Mouse (Mus musculus) erythroblast, embryonic 14.5 days (primary cell): ENCODE results near the gene Kif27. TPM values are rescaled to one million over a fixed set of nuclear protein-coding genes. Genes with fewer than 3 reads are reported as not detected.

Experiments used
- H3K27me3 ChIP-seq: 2 replicates; pipeline ENCODE4 v1.6.1; 2012; ENCODE audit warnings: inconsistent platforms; ENCODE audit not compliant: control insufficient read depth
- H3K36me3 ChIP-seq: 2 replicates; pipeline ENCODE4 v1.6.1; 2012; ENCODE audit warnings: mild to moderate bottlenecking, inconsistent platforms; ENCODE audit not compliant: control insufficient read depth
- H3K4me1 ChIP-seq: 2 replicates; pipeline ENCODE4 v1.6.1; 2012; ENCODE audit warnings: inconsistent platforms; ENCODE audit not compliant: control insufficient read depth
- H3K4me3 ChIP-seq: replicated peaks from 2 replicates; pipeline ENCODE3; 2012; ENCODE audit warnings: moderate library complexity, mild to moderate bottlenecking, inconsistent platforms
- H3K9me3 ChIP-seq: 2 replicates; pipeline ENCODE4 v1.6.1; 2012; ENCODE audit warnings: low read length, inconsistent platforms, mixed read lengths; ENCODE audit not compliant: control insufficient read depth
- GATA1 ChIP-seq: IDR thresholded peaks from 2 replicates; pipeline ENCODE4 v1.6.1; 2012; ENCODE audit warnings: low read length, inconsistent platforms, mixed read lengths
- TAL1 ChIP-seq: IDR thresholded peaks from 3 replicates; pipeline ENCODE4 v1.6.1; 2012; ENCODE audit warnings: low read length, inconsistent platforms, mixed read lengths
- polyA plus RNA-seq: library from polyadenylated mRNA; stranded (reverse); fragments of >175 nt; gene quantifications from 2 replicates; pipeline ENCODE4 v1.2.3, GENCODE M21; 2012

The Kif27 gene
- polyA plus RNA-seq, 1 experiment: 0.01 TPM

DNA sequence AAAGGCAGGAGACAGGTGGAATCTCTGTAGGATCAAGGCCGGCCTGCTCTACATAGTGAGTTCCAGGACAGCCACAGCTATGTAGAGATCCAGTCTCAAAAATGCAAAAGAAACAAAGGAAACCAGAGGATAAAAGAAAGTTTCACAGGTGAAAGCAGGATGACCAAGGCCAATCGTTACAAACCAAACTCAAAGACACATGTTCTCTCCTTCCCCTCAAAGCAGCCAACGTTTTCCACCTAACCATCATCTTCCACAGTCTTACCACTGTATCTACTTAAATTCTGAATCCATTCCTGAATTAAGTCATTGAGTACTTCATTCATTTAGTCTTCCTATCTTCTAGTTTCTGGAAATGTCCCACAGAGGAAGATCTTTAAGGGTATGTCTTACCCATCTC lies 29.5 kb upstream of the Kif27 start:
- peaks cover 29% of the 10 kb centered on the region for H3K4me1 ChIP-seq
- no peaks in the 10 kb centered on the region for H3K27me3 ChIP-seq
- no peaks in the 10 kb centered on the region for H3K9me3 ChIP-seq
- no peak overlapping the region for H3K4me3 ChIP-seq
- TF ChIP-seq TAL1 (no peak), GATA1 (no peak)
- peaks cover 50% of the 10 kb centered on the region for H3K36me3 ChIP-seq

DNA sequence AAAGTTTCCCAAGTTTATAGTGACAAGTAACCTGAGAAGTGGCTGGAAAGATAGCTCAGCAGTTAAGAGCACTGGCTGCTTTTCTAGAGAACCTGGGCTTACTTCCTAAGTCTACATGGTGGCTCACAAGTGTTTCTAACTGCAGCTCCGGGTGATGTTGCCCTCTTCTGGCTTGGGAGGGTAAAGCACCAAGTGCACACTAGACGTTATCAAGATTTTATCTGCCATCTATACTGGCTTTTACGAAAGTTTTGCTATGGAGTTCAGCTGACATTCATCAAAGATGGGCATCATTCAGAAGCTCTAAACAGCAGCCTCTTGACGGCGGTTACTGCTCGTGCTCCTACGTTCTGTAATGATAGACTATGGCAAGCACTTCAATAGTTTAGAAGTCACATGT lies 29.0 kb upstream of the Kif27 start:
- H3K36me3 ChIP-seq: peaks cover 49% of the 10 kb centered on the region
- no peak overlapping the region for H3K4me3 ChIP-seq

DNA sequence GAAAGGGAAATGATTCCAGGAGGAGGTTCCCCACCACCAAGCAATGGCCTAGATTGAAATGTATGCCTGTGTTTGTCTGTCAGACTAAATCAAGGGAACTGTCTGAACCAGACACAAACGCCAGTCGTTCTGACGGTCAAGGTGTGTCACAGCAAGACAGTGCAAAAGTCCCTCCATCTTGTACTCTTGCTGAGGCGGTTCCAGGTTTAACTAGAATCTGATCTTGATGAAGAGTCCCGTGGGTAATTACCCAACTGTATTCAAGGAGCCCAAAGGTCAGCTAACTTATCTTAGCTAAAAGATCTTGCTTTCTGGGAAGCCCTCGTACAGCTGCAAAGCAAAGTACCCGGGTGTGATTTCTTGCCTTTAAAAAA lies 26.6 kb upstream of the Kif27 start:
- Histone ChIP-seq H3K36me3 (peaks cover 50% of the 10 kb centered on the region), H3K27me3 (no peaks in the 10 kb centered on the region; the same call in 1 of the 2 replicates), H3K9me3 (peaks cover 21% of the 10 kb centered on the region), H3K4me3 (peak overlapping the region; percentile 78), H3K4me1 (peaks cover 29% of the 10 kb centered on the region)
- TF ChIP-seq TAL1: no peak
- TF ChIP-seq GATA1: no peak

More for the DNA sequence above, 29.0 kb upstream of the Kif27 start:
- Histone ChIP-seq H3K27me3 (no peaks in the 10 kb centered on the region), H3K4me1 (peaks cover 29% of the 10 kb centered on the region), H3K9me3 (no peaks in the 10 kb centered on the region)
- TF ChIP-seq TAL1 (no peak), GATA1 (peak; percentile 65)

DNA sequence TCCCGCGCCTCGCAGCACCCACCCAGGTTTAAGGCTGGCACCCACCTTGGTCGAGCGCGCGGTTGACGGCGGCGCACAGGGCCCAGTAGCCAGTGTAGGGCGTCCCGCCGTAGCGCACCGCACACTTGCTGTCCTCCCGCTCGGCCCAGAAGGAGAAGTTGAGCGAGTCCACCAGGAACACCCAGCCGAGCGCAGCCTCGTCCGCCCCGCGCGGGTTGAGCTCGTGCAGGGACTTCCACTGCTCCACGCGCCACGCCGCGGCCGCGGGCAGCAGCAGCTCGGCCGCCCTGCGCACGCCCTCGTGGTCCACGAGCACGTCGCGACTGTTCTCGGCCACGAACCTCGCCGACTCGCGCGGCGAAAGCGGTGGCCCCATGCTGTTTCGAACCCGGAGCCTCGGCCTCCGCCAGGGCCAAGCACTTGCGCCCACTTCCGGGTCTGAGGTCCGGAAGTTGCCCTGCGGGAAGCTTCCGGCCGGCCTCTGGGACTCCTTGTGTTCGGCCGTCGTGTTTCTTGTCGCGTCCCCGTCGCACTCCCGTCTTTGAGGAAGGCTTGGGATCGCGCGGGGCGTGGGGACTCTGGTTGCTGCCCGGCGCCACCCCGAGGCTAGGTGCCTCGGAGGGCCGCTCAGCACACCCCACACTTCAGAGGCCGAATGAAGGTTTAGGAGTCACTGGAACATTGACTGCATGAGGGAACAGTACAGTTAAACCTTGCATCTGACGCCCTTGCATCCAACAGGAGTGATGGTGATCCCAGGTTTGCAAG lies 26.0 kb upstream of the Kif27 start, which contains the start of gene 2210016F16Rik:
Gene 2210016F16Rik (minus strand): TSS at position 447 of the 768 bp plus-strand sequence.
- TF ChIP-seq TAL1 (no peak), GATA1 (no peak)
- Histone ChIP-seq H3K36me3 (peaks cover 50% of the 10 kb centered on the region), H3K9me3 (peaks cover 27% of the 10 kb centered on the region), H3K27me3 (no peaks in the 10 kb centered on the region; the same call in 1 of the 2 replicates), H3K4me1 (peaks cover 29% of the 10 kb centered on the region), H3K4me3 (peak within 1 kb of the TSS; percentile 78)

DNA sequence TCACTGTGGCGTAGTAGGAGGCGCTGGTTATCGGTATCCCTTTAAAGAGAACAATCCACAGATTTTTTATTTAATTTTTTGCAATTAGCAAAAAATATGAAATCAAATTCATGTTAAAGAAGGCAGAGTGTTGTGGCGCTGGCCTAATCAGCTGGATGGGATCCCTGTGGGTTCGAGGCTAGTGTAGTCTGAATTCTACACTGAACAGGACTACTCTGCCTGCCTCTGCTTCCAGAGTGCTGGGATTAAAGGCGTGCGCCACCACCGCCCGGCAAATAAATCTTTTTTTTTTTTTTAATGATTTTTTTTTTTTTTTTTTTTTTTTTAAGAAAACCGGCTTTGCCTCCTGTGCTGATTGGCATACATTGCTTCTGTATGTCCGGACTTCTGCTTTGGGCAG lies 25.4 kb upstream of the Kif27 start:
- Histone ChIP-seq H3K27me3 (no peaks in the 10 kb centered on the region; the same call in 1 of the 2 replicates), H3K4me1 (peaks cover 29% of the 10 kb centered on the region), H3K4me3 (peak overlapping the region; percentile 78), H3K36me3 (peaks cover 47% of the 10 kb centered on the region), H3K9me3 (peaks cover 32% of the 10 kb centered on the region)
- TF ChIP-seq GATA1 (no peak), TAL1 (no peak)

DNA sequence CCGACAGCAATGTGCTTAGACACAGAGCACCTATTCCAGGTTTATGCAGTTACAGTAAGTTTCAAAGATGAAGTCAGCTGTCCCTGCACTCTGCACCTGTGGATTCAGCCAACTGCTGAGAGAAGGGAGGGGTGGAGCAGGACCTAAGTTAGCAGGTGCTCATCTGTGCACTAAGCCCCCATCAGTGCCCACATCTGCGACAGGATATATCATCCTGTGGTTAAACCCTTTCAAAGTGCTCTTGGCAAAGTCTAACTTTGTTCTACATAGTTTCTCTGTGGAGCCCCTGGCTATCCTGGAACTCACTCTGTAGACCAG lies 14.2 kb upstream of the Kif27 start:
- no peaks in the 10 kb centered on the region for H3K4me1 ChIP-seq
- TF ChIP-seq GATA1: no peak
- TF ChIP-seq TAL1: no peak
- no peaks in the 10 kb centered on the region for H3K36me3 ChIP-seq
- H3K27me3 ChIP-seq: 0 out of 2 replicates have a peak, but pooled peaks cover 3% of the 10 kb centered on the region
- H3K9me3 ChIP-seq: peaks cover 32% of the 10 kb centered on the region
- H3K4me3 ChIP-seq: no peak overlapping the region

DNA sequence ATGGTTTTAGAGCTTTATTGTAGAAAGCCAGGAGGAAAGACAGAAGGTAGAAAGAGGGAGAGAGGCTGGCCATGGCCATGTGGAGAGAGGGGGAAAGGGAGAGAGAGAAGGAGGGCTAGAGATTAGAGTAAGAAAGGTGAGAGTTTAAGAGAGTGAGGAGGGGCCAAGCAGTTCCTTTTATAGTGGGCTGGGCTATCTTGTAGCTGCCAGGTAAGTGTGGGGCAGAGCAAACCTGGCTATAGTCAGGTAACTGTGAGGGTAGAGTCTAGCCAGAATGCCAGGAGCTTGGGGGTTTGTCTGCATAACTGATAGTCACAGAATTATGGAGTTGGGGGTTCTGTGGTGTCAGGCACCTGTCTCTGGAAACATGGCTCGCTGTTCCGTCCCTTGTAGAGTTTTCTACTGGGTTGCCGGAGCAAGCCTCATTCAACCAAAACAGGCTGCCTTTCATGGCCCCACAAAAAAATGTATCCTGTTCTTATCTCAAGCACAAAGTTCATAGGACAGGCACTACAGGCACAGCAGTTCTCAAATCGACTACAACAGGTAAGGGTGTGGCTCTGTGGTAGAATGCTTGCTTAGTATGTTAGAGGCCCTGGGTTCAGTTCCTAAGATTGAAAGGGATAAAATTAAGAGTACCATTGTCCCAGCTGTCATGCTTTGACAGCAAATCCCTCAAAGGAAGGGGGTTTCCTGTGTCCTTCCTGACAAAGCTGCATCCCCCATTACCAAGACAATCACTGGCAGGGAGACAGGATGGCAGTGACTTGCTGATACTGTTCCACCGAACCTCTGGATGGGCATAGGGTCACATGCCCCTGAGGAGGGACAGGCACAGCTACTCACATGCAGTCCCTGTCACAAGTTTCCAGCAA lies 13.6 kb upstream of the Kif27 start:
- H3K27me3 ChIP-seq: 0 out of 2 replicates have a peak, but pooled peaks cover 3% of the 10 kb centered on the region
- H3K9me3 ChIP-seq: peaks cover 32% of the 10 kb centered on the region
- TF ChIP-seq GATA1 (no peak), TAL1 (no peak)

DNA sequence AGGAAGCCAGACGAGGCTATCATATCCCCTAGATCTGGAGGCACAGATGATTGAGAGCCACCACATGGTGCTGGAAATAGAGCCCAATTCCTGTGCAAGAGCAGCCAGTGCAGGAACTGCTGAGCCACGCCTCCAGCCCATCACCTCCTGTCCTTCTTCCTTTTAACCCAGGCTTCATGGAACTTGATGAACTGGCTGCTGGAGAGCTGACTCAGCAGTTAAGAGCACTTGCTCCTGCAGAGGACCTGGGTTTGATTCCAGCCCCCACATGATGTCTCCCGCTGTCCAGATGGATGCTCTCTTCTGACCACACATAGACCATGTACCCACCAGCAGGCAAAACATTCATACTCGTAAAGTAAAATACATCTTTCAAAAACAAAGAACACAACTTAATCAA lies 9.9 kb upstream of the Kif27 start:
- H3K4me3 ChIP-seq: no peak overlapping the region
- H3K9me3 ChIP-seq: peaks cover 1% of the 10 kb centered on the region
- H3K4me1 ChIP-seq: peaks cover 5% of the 10 kb centered on the region
- no peak for TF ChIP-seq GATA1
- TF ChIP-seq TAL1: no peak
- no peaks in the 10 kb centered on the region for H3K36me3 ChIP-seq
- 0 out of 2 replicates have a peak, but pooled peaks cover 3% of the 10 kb centered on the region for H3K27me3 ChIP-seq

More for the DNA sequence above, 13.6 kb upstream of the Kif27 start:
- H3K4me1 ChIP-seq: no peaks in the 10 kb centered on the region
- H3K36me3 ChIP-seq: no peaks in the 10 kb centered on the region
- H3K4me3 ChIP-seq: no peak overlapping the region

DNA sequence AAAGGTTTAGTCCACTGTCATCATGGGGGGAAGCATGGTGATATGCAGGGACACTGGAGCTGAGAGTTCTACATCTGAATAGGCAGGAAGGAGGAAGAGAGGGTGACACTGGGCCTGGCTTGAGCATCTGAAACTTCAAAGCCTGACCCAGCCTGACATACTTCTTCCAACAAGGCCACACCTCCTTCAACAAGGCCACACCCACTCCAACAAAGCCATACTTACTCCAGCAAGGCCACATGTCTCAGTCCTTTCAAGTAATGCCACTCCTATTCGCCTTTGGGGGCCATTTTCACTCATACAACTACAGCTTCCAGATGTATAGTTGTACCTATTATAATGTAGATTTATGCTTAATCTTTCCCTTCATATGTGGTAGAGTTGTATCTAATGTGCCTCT lies 8.7 kb upstream of the Kif27 start:
- no peaks in the 10 kb centered on the region for H3K27me3 ChIP-seq
- TF ChIP-seq TAL1 (no peak), GATA1 (no peak)
- H3K4me3 ChIP-seq: no peak overlapping the region
- no peaks in the 10 kb centered on the region for H3K36me3 ChIP-seq
- peaks cover 5% of the 10 kb centered on the region for H3K4me1 ChIP-seq
- H3K9me3 ChIP-seq: no peaks in the 10 kb centered on the region
